Mouse (Mus musculus) liver, embryonic 12.5 days (tissue): ENCODE measurements around the gene Eif1b. TPM values are rescaled to one million over a fixed set of nuclear protein-coding genes. Genes with fewer than 3 reads are reported as not detected.

Source experiments
- ATAC-seq: fragments of 200-750 bp; cut with Nextera tagmentation; 2 replicates; pipeline ENCODE4 v1.8.0; 2017; ENCODE audit warnings: moderate number of reproducible peaks, mild to moderate bottlenecking, moderate library complexity
- H3K27ac ChIP-seq: fragments of 300-500 bp; sonication (generic); 2 replicates; pipeline ENCODE4 v1.5.1; 2016; ENCODE audit warnings: mild to moderate bottlenecking
- H3K27me3 ChIP-seq: fragments of 300-500 bp; sonication (generic); replicated peaks from 2 replicates; pipeline ENCODE4 v1.6.1; 2016; ENCODE audit warnings: mild to moderate bottlenecking, moderate library complexity
- H3K36me3 ChIP-seq: fragments of 300-500 bp; sonication (generic); 2 replicates; pipeline ENCODE4 v1.6.1; 2016; ENCODE audit warnings: mild to moderate bottlenecking, moderate library complexity
- H3K4me1 ChIP-seq: fragments of 300-500 bp; sonication (generic); 2 replicates; pipeline ENCODE4 v1.6.1; 2016
- H3K4me2 ChIP-seq: fragments of 300-500 bp; sonication (generic); 2 replicates; pipeline ENCODE4 v1.6.1; 2016; ENCODE audit warnings: mild to moderate bottlenecking, moderate library complexity
- H3K4me3 ChIP-seq: fragments of 300-500 bp; sonication (generic); 2 replicates; pipeline ENCODE4 v1.5.1; 2016; ENCODE audit warnings: mild to moderate bottlenecking, moderate library complexity
- H3K9ac ChIP-seq: fragments of 300-500 bp; sonication (generic); 2 replicates; pipeline ENCODE4 v1.6.1; 2016; ENCODE audit warnings: mild to moderate bottlenecking, moderate library complexity
- H3K9me3 ChIP-seq: fragments of 300-500 bp; sonication (generic); replicated peaks from 2 replicates; pipeline ENCODE4 v1.6.1; 2016; ENCODE audit warnings: mild to moderate bottlenecking, moderate library complexity
- WGBS: fragments of 180-500 bp; shearing (Covaris S2); methylation state at CpG from one replicate; pipeline ENCODE4 v1.1.7; 2016; ENCODE audit not compliant: insufficient replicate concordance; 5-methylcytosine and 5-hydroxymethylcytosine counted together
- polyA plus RNA-seq: library from polyadenylated mRNA; unstranded; fragments of >200 nt; fragmentation: Nextera tagmentation; extraction: Ambion mirVana; gene quantifications from 2 replicates; pipeline ENCODE4 v1.2.1, GENCODE M21; 2016

Gene Eif1b
- polyA plus RNA-seq, 1 experiment from 2014 or later = 110 TPM

DNA sequence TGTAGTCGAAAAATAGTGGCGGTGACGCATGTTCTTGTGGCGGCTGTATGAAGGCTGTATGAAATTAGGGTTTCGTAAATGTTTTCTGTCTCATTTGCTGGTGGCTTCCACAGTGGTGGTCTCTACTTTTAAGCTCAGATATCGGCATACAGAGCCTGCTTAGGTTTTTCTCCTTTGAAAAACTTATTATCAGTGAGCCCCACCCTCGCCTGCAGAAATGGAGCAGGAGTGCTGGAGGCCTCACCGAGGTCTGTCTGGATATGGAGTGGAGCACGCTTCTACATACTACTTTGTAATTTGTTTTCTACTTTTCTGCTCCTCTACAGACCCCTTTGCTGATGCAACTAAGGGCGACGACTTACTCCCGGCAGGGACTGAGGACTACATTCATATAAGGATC lies 1.7 kb downstream of the Eif1b start:
- WGBS = 60% methylated on average over 12 of the region's 12 CpGs
- peak overlapping the region; percentile 96 for H3K27ac ChIP-seq

DNA sequence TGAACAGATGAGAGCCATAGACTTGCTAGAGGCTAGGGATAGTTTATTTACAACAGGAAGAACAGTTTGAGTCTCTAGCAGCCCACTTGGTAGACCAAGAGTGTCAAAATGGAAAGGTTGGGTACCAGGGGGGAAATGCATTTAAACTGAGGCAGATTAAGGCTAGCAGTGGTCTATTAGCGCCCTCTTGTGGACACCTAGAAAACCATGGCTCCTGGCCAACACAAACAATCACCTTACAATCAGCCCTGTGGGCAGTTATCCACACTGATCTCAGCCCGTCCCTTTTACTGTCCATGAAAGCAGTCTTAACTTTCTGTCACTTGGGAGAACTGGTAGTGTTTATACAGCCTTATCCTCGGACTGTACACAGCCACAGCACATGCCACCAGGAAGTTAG lies 4.7 kb downstream of the Eif1b start:
- Histone ChIP-seq H3K36me3 (peaks cover 37% of the 10 kb centered on the region), H3K9ac (no peak overlapping the region), H3K27me3 (no peaks in the 10 kb centered on the region), H3K27ac (no peak overlapping the region), H3K4me3 (no peak overlapping the region), H3K9me3 (no peaks in the 10 kb centered on the region), H3K4me1 (peaks cover 20% of the 10 kb centered on the region), H3K4me2 (no peak overlapping the region)
- WGBS = 5% methylated on average over 3 of the region's 3 CpGs
- no peak for ATAC-seq

More for the DNA sequence above, 1.7 kb downstream of the Eif1b start:
- H3K9me3 ChIP-seq = no peaks in the 10 kb centered on the region
- no peak for ATAC-seq
- peaks cover 20% of the 10 kb centered on the region for H3K4me1 ChIP-seq
- H3K4me2 ChIP-seq = peak overlapping the region; percentile 95
- H3K36me3 ChIP-seq = peaks cover 37% of the 10 kb centered on the region
- H3K4me3 ChIP-seq = peak overlapping the region; percentile 100
- H3K27me3 ChIP-seq = no peaks in the 10 kb centered on the region
- peak overlapping the region; percentile 99 for H3K9ac ChIP-seq

DNA sequence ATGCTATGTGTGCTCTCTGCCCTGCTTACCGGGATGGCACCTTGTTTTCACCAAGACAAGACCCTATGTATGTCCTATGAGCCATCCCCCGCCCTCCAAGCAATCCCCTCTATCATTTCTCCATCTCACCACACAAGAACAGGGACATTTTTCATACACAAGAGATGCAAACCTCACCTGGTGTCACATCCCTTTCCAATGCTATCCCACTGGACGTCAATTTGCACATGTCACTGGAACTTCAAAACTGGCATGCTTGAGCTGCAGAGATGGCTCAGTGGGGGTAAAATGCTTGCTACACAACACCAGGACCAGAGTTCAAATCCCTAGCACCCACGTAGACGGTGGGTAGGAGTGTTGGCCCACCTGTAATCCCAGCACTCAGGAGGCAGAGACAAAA lies 6.0 kb downstream of the Eif1b start:
- WGBS = 69% methylated on average over 5 of the region's 5 CpGs
- H3K27me3 ChIP-seq = no peaks in the 10 kb centered on the region
- H3K9me3 ChIP-seq = no peaks in the 10 kb centered on the region
- H3K9ac ChIP-seq = no peak overlapping the region
- H3K36me3 ChIP-seq = peaks cover 37% of the 10 kb centered on the region
- no peak for ATAC-seq
- H3K27ac ChIP-seq = no peak overlapping the region
- H3K4me1 ChIP-seq = peaks cover 14% of the 10 kb centered on the region
- no peak overlapping the region for H3K4me3 ChIP-seq
- no peak overlapping the region for H3K4me2 ChIP-seq

DNA sequence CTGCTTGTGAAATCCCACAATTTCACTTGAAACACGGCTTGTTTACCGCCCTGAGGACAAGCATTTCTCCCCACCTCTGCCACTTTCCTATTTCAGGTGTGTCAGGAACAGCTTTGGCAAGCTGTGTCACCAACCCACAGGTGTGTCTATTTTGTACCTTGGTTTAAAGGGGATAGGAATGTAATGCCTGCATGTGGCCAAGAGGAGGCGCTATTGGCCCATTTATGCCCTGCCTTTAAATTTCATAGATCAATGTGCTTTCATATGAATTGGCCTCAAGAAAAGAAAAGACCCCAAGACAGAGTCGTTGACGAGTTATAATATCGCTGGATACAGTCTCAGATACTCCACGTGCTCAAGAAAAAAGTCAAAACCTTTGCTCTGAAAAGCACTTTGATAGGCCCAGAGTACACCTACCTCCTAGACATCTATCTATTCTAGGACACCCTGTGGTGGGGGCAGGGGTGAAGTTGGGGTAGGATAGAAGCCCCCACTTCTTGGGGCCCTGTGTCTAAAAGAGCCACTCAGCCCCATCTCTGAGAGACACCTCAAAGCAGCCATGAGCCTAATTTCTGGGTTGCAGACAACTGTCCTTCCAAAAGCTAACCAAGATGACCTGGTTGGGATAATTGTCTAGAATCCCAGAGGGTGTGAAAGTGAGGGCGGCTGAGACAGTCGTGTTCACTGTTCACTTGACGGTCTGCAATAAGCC lies 9.3 kb downstream of the Eif1b start:
- Histone ChIP-seq H3K9ac (no peak overlapping the region), H3K4me1 (no peaks in the 10 kb centered on the region), H3K27me3 (no peaks in the 10 kb centered on the region), H3K27ac (no peak overlapping the region), H3K36me3 (peaks cover 9% of the 10 kb centered on the region), H3K4me2 (no peak overlapping the region), H3K4me3 (no peak overlapping the region), H3K9me3 (peaks cover 1% of the 10 kb centered on the region)
- WGBS = 23% methylated on average over 10 of the region's 10 CpGs
- ATAC-seq = no peak

DNA sequence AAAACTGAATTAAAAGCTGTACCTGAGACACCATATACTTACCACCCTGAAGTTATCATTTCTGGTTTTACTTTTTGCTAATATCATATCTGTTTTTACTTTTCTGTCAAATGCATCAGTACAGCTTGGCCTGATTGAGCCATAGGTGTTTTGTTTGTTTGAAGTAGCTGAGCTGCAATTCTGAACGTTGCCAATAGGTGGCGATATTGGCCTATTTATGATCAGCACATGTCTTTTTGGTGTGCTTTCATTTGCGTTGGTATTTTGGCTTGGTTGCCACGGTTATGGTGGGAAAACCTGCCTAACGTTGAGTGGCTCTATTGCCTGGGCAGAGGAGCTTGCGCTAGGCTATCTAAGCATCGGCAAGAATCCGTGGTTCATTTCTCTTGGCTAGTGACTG lies 10.0 kb downstream of the Eif1b start:
- no peak for ATAC-seq
- H3K9me3 ChIP-seq = peaks cover 8% of the 10 kb centered on the region
- H3K9ac ChIP-seq = no peak overlapping the region
- no peaks in the 10 kb centered on the region for H3K27me3 ChIP-seq
- 6% methylated on average over 8 of the region's 8 CpGs for WGBS
- H3K36me3 ChIP-seq = peaks cover 5% of the 10 kb centered on the region; the same call in 1 of the 2 replicates
- peak overlapping the region; percentile 29; the same call in 1 of the 2 replicates for H3K4me2 ChIP-seq
- no peak overlapping the region for H3K4me3 ChIP-seq
- H3K27ac ChIP-seq = no peak overlapping the region
- H3K4me1 ChIP-seq = no peaks in the 10 kb centered on the region

DNA sequence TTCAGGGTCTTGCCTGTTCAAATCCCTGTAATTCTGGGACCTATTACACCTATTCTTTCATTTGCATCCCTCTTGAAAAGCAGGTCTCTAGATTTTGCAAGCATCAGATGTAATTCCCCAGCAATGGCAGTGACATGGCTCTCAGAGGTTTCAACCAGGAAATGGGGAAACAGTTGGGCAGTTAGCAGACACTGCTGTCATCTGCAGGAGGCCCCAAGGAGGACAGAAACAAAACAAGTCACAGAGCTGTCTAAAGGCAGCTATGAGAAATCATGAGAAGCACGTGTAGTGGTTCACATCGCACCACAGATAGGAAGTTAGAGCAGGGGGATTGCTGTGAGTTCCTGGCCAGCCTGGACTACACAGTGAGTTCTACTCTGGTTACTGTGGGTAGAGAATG lies 12.4 kb downstream of the Eif1b start:
- Histone ChIP-seq H3K36me3 (no peaks in the 10 kb centered on the region), H3K9me3 (peaks cover 13% of the 10 kb centered on the region), H3K9ac (no peak overlapping the region), H3K27me3 (no peaks in the 10 kb centered on the region), H3K4me1 (no peaks in the 10 kb centered on the region), H3K4me2 (no peak overlapping the region), H3K27ac (no peak overlapping the region), H3K4me3 (no peak overlapping the region)
- 51% methylated on average over 2 of the region's 2 CpGs for WGBS
- no peak for ATAC-seq

DNA sequence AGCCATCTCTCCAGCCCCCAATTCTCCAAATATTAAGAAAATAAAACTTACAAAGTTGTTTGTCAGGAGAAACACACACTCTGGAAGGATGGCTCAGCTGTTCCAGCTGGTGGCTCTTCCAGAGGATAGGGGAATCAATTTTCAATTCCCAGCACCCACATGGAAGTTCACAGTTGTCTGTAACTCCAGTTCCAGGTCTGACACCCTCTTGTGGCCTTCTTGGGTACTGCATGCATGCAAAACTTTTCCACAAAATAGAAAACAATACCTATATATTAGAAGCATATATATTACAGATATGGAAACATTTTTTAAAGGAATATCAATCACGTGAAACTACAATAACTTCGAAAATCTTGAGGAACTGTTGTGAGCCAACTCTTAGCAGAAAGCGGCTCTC lies 19.7 kb downstream of the Eif1b start:
- Histone ChIP-seq H3K9me3 (peaks cover 16% of the 10 kb centered on the region), H3K9ac (no peak overlapping the region), H3K4me2 (no peak overlapping the region), H3K27me3 (no peaks in the 10 kb centered on the region), H3K4me3 (no peak overlapping the region), H3K36me3 (no peaks in the 10 kb centered on the region), H3K4me1 (no peaks in the 10 kb centered on the region), H3K27ac (no peak overlapping the region)
- 69% methylated on average over 3 of the region's 3 CpGs for WGBS
- ATAC-seq = no peak

DNA sequence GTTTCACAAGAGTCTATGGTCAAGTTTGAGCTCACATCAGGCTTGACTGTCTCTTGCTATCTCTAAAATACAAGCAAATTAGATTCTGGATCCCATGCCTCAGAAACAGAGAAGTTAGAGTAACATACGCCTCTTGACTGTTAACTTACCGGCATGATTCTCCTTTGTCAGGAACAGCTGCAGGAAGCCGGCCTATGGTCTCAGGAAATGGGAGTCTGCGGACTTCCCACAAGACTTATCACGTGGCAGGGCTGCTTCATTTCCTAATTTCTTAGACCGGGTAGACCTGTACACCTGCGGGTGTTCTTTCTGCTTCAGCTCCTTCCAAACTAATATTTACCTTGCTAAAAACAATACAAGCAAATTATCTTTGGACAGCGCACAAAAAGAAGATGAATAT lies 24.7 kb downstream of the Eif1b start:
- H3K36me3 ChIP-seq = no peaks in the 10 kb centered on the region
- no peak overlapping the region for H3K4me2 ChIP-seq
- H3K4me3 ChIP-seq = no peak overlapping the region
- H3K27me3 ChIP-seq = no peaks in the 10 kb centered on the region; the same call in 1 of the 2 replicates
- H3K4me1 ChIP-seq = no peaks in the 10 kb centered on the region
- ATAC-seq = no peak
- H3K27ac ChIP-seq = no peak overlapping the region
- no peak overlapping the region for H3K9ac ChIP-seq
- H3K9me3 ChIP-seq = 0 out of 2 replicates have a peak, but pooled peaks cover 9% of the 10 kb centered on the region
- WGBS = 28% methylated on average over 8 of the region's 8 CpGs

DNA sequence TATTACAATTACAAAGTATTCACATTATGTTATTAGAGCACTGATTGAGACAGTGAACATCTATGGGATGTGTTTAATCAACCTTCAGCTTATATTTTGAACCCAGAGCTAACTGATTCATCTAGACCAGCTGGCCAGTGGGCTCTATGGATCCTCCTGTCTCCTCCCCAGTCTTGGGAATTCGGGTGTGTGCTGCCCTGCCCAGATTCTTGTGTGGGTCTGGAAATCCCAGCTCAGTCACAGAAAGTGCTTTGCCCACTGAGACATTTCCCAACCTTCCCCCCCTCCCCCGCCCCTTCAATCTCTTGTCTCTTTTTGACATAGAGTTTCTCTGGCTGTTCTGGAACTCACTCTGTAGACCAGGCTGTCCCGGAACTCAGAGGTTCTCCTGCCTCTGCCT lies 26.9 kb downstream of the Eif1b start:
- Histone ChIP-seq H3K36me3 (no peaks in the 10 kb centered on the region), H3K4me1 (no peaks in the 10 kb centered on the region), H3K27ac (no peak overlapping the region), H3K4me2 (no peak overlapping the region), H3K4me3 (no peak overlapping the region), H3K9ac (no peak overlapping the region), H3K9me3 (no peaks in the 10 kb centered on the region), H3K27me3 (peaks cover 6% of the 10 kb centered on the region; the same call in 1 of the 2 replicates)
- 52% methylated on average over 3 of the region's 3 CpGs for WGBS
- no peak for ATAC-seq

DNA sequence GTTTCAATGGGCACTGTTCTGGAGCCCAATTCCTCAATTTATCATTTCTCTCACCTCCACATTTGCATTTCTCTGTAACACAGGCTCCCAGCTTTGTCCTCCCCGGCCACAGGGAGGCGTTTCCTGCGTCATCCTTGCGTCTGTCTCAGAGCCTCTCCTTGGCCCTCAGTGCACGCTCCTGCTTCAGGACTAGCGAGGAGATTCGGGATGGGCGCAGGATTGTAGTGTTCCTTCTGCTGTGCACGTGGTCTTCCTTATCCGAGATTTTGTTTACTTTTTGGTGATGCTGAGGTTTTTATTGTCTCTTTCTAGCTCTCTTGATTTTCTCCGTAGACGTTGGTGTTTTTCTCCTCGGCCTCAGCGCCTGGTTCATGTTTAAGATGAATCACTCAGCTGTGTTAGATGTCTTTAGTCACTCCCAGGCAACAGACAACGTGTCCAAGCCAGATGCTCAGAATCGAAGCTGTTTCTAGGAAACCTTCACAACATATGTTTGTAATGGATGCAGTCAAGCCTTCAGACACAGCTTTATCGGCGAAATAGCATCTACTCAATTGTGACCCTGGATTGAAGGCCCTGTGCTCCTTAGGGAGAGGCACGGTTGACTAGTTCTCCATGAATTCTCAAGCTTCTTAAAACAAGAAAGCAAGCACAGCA lies 27.6 kb downstream of the Eif1b start:
- H3K4me1 ChIP-seq = no peaks in the 10 kb centered on the region
- peaks cover 6% of the 10 kb centered on the region; the same call in 1 of the 2 replicates for H3K27me3 ChIP-seq
- H3K36me3 ChIP-seq = no peaks in the 10 kb centered on the region
- no peaks in the 10 kb centered on the region for H3K9me3 ChIP-seq
- no peak overlapping the region for H3K9ac ChIP-seq
- ATAC-seq = no peak
- H3K4me3 ChIP-seq = no peak overlapping the region
- H3K27ac ChIP-seq = no peak overlapping the region
- H3K4me2 ChIP-seq = no peak overlapping the region
- 60% methylated on average over 19 of the region's 19 CpGs for WGBS

DNA sequence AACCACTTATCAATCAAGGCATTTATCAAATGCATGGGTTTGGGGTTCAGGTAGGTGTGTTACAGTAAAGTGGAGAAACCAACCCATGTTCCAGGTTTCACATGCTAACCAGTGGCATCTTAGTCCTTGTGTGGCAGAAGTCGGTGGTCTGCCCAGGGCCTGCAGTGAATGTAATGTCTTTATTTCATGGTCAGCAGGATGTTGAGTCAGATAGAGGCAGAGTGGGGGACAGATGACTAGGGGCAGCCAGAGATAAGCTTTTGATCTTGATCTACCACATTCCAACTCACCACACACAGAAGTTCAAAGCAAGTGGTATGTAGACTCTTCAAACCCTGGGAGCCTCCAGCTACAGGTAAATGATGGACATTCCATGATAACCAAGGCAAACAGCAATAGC lies 29.1 kb downstream of the Eif1b start:
- 42% methylated on average over 1 of the region's 1 CpGs for WGBS
- no peak for ATAC-seq
- H3K36me3 ChIP-seq = no peaks in the 10 kb centered on the region
- H3K27me3 ChIP-seq = peaks cover 6% of the 10 kb centered on the region; the same call in 1 of the 2 replicates
- no peak overlapping the region for H3K9ac ChIP-seq
- H3K9me3 ChIP-seq = no peaks in the 10 kb centered on the region
- H3K27ac ChIP-seq = no peak overlapping the region
- no peak overlapping the region for H3K4me3 ChIP-seq
- H3K4me2 ChIP-seq = no peak overlapping the region
- H3K4me1 ChIP-seq = no peaks in the 10 kb centered on the region

DNA sequence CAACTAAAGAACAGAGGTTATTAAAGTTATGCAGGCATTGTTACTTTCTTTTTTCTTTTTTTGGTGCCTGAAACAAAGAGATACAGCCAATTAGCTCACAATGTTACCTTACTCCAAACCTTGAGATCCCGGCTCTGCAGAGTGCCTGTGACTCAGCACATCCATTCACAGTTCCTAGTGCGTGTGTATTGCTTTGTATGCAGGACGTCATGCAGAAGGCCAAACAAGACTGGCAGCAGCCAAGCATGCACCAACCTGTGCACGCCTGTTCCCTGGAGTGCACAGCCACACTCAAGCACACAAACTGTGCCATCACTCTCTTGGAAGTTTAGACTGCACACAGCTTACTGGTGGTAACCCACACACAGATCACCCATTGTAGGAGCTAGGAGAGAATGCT lies 35.2 kb downstream of the Eif1b start:
- no peak overlapping the region for H3K27ac ChIP-seq
- H3K4me2 ChIP-seq = no peak overlapping the region
- no peak overlapping the region for H3K9ac ChIP-seq
- no peaks in the 10 kb centered on the region for H3K9me3 ChIP-seq
- WGBS = 59% methylated on average over 4 of the region's 4 CpGs
- ATAC-seq = no peak
- H3K4me1 ChIP-seq = no peaks in the 10 kb centered on the region
- H3K36me3 ChIP-seq = no peaks in the 10 kb centered on the region
- no peak overlapping the region for H3K4me3 ChIP-seq
- 0 out of 2 replicates have a peak, but pooled peaks cover 3% of the 10 kb centered on the region for H3K27me3 ChIP-seq
